Mouse (Mus musculus): ENCODE data around the gene Cyp2f2. TPM values are rescaled to one million over a fixed set of nuclear protein-coding genes. Genes with fewer than 3 reads are reported as not detected.

Cyp2f2 gene
- polyA plus RNA-seq, 1 experiment from 2014 or later, result not detected

GRCm38 (mm10) chr7:27179217-27179918, 59.7 kb downstream of the Cyp2f2 start:
- DNase-seq (ENCODE audit: low spot score) (peak; percentile 3), ATAC-seq (ENCODE audit: insufficient read depth, low FRiP score, low TSS enrichment) (no peak)
- H3K27me3 ChIP-seq (ENCODE audit: control insufficient read depth, insufficient read depth, low read length), result no peaks in the 10 kb centered on the region
- peak overlapping the region; percentile 83; the same call in 1 of the 2 replicates for H3K27ac ChIP-seq (ENCODE audit: low read depth, low read length)
- peak overlapping the region; percentile 65 for H3K4me3 ChIP-seq (ENCODE audit: low read depth, low read length)
- WGBS, result 47% methylated on average over 16 of the region's 16 CpGs
- peak overlapping the region; percentile 43 for H3K4me2 ChIP-seq (ENCODE audit: low read depth)
- H3K9ac ChIP-seq (ENCODE audit: low read length), result no peak overlapping the region
- peaks cover 5% of the 10 kb centered on the region for H3K4me1 ChIP-seq (ENCODE audit: control insufficient read depth, insufficient read depth, low read length)
- no peaks in the 10 kb centered on the region; the same call in 1 of the 2 replicates for H3K36me3 ChIP-seq (ENCODE audit: control insufficient read depth, insufficient read depth, low read length)
- no peaks in the 10 kb centered on the region for H3K9me3 ChIP-seq (ENCODE audit: control insufficient read depth, low read length)

- Histone ChIP-seq H3K9ac (ENCODE audit: low read length) (no peak overlapping the region), H3K4me1 (ENCODE audit: control insufficient read depth, insufficient read depth, low read length) (peaks cover 5% of the 10 kb centered on the region), H3K36me3 (ENCODE audit: control insufficient read depth, insufficient read depth, low read length) (peaks cover 5% of the 10 kb centered on the region), H3K4me2 (ENCODE audit: low read depth) (no peak overlapping the region), H3K27ac (ENCODE audit: low read depth, low read length) (no peak overlapping the region), H3K9me3 (ENCODE audit: control insufficient read depth, low read length) (no peaks in the 10 kb centered on the region), H3K4me3 (ENCODE audit: low read depth, low read length) (no peak overlapping the region), H3K27me3 (ENCODE audit: control insufficient read depth, insufficient read depth, low read length) (no peaks in the 10 kb centered on the region)
- ATAC-seq (ENCODE audit: insufficient read depth, low FRiP score, low TSS enrichment) (no peak), DNase-seq (ENCODE audit: low spot score) (peak; percentile 5)
- 74% methylated on average over 5 of the region's 5 CpGs for WGBS
These were observed 60.3 kb downstream of the Cyp2f2 start for GRCm38 (mm10) chr7:27180036-27180435.

GRCm38 (mm10) chr7:27180837-27181695, 61.4 kb downstream of the Cyp2f2 start, which contains the start of the genes Gm21983 and Mia:
TSS of gene Gm21983 (minus strand) at chr7:27181086.
TSS of gene Mia (minus strand) at chr7:27181157.
- ATAC-seq (ENCODE audit: insufficient read depth, low FRiP score, low TSS enrichment) (no peak), DNase-seq (ENCODE audit: low spot score) (peak; percentile 4)
- peaks cover 15% of the 10 kb centered on the region for H3K36me3 ChIP-seq (ENCODE audit: control insufficient read depth, insufficient read depth, low read length)
- WGBS, result 71% methylated on average over 14 of the region's 14 CpGs
- H3K27me3 ChIP-seq (ENCODE audit: control insufficient read depth, insufficient read depth, low read length), result no peaks in the 10 kb centered on the region
- no peak within 1 kb of the TSS for H3K4me2 ChIP-seq (ENCODE audit: low read depth)
- H3K4me3 ChIP-seq (ENCODE audit: low read depth, low read length), result no peak within 1 kb of the TSS
- H3K9me3 ChIP-seq (ENCODE audit: control insufficient read depth, low read length), result no peaks in the 10 kb centered on the region
- H3K27ac ChIP-seq (ENCODE audit: low read depth, low read length), result no peak within 1 kb of the TSS
- H3K4me1 ChIP-seq (ENCODE audit: control insufficient read depth, insufficient read depth, low read length), result peaks cover 5% of the 10 kb centered on the region
- no peak within 1 kb of the TSS for H3K9ac ChIP-seq (ENCODE audit: low read length)

- H3K9ac ChIP-seq (ENCODE audit: low read length), result no peak overlapping the region
- no peaks in the 10 kb centered on the region for H3K9me3 ChIP-seq (ENCODE audit: control insufficient read depth, low read length)
- no peak overlapping the region for H3K4me3 ChIP-seq (ENCODE audit: low read depth, low read length)
- H3K27ac ChIP-seq (ENCODE audit: low read depth, low read length), result no peak overlapping the region
- WGBS, result 91% methylated on average over 1 of the region's 1 CpGs
- no peak for DNase-seq (ENCODE audit: low spot score)
- H3K4me2 ChIP-seq (ENCODE audit: low read depth), result no peak overlapping the region
- H3K27me3 ChIP-seq (ENCODE audit: control insufficient read depth, insufficient read depth, low read length), result no peaks in the 10 kb centered on the region
- no peak for ATAC-seq (ENCODE audit: insufficient read depth, low FRiP score, low TSS enrichment)
- H3K36me3 ChIP-seq (ENCODE audit: control insufficient read depth, insufficient read depth, low read length), result peaks cover 23% of the 10 kb centered on the region
- H3K4me1 ChIP-seq (ENCODE audit: control insufficient read depth, insufficient read depth, low read length), result peaks cover 5% of the 10 kb centered on the region
These were observed 62.8 kb downstream of the Cyp2f2 start for GRCm38 (mm10) chr7:27182498-27182897.

Small RNAs within 50 kb of the gene (microRNA-seq; reads per million reads assigned to microRNA genes)
- gene Mir3101, result 0.78 reads per million

Other genes starting within 250 kb of the Cyp2f2 start
- not detected in 2 replicates for gene Cyp2a22, start 180.5 kb upstream of the Cyp2f2 start, polyA plus RNA-seq (2014; fragmentation: Nextera tagmentation; extraction: Ambion mirVana)
- gene Cyp2a12, start 90.8 kb upstream of the Cyp2f2 start, polyA plus RNA-seq (2014; fragmentation: Nextera tagmentation; extraction: Ambion mirVana), result not detected in 2 replicates
- gene Cyp2t4, start 33.8 kb downstream of the Cyp2f2 start, polyA plus RNA-seq (2014; fragmentation: Nextera tagmentation; extraction: Ambion mirVana), result not detected in 2 replicates
- 51.0 and 54.6 TPM in 2 replicates for gene Egln2, start 46.9 kb downstream of the Cyp2f2 start, polyA plus RNA-seq (2014; fragmentation: Nextera tagmentation; extraction: Ambion mirVana)
- gene Rab4b, start 59.0 kb downstream of the Cyp2f2 start, polyA plus RNA-seq (2014; fragmentation: Nextera tagmentation; extraction: Ambion mirVana), result 67.0 and 72.6 TPM in 2 replicates
- gene Gm21983, start 61.2 kb downstream of the Cyp2f2 start, polyA plus RNA-seq (2014; fragmentation: Nextera tagmentation; extraction: Ambion mirVana), result not detected in 2 replicates
- gene Mia, start 61.2 kb downstream of the Cyp2f2 start, polyA plus RNA-seq (2014; fragmentation: Nextera tagmentation; extraction: Ambion mirVana), result 0.60 and 1.3 TPM in 2 replicates
- 3.8 and 4.4 TPM in 2 replicates for gene BC024978, start 75.9 kb downstream of the Cyp2f2 start, polyA plus RNA-seq (2014; fragmentation: Nextera tagmentation; extraction: Ambion mirVana)
- gene Snrpa, start 76.4 kb downstream of the Cyp2f2 start, polyA plus RNA-seq (2014; fragmentation: Nextera tagmentation; extraction: Ambion mirVana), result 332 and 363 TPM in 2 replicates
- 6.5 and 8.3 TPM in 2 replicates for gene Itpkc, start 108.8 kb downstream of the Cyp2f2 start, polyA plus RNA-seq (2014; fragmentation: Nextera tagmentation; extraction: Ambion mirVana)
- 15.8 and 17.1 TPM in 2 replicates for gene Coq8b, start 113.1 kb downstream of the Cyp2f2 start, polyA plus RNA-seq (2014; fragmentation: Nextera tagmentation; extraction: Ambion mirVana)
- 21.6 and 21.7 TPM in 2 replicates for gene Numbl, start 138.5 kb downstream of the Cyp2f2 start, polyA plus RNA-seq (2014; fragmentation: Nextera tagmentation; extraction: Ambion mirVana)
- gene Ltbp4, start 217.8 kb downstream of the Cyp2f2 start, polyA plus RNA-seq (2014; fragmentation: Nextera tagmentation; extraction: Ambion mirVana), result 7.0 and 8.0 TPM in 2 replicates
- 52.8 and 55.2 TPM in 2 replicates for gene Shkbp1, start 236.1 kb downstream of the Cyp2f2 start, polyA plus RNA-seq (2014; fragmentation: Nextera tagmentation; extraction: Ambion mirVana)
- not detected in 2 replicates for gene Gm20479, start 237.5 kb downstream of the Cyp2f2 start, polyA plus RNA-seq (2014; fragmentation: Nextera tagmentation; extraction: Ambion mirVana)